Mouse (Mus musculus) limb, embryonic 14.5 days (tissue): Measurements from ENCODE around the gene Utp4. TPM values are rescaled to one million over a fixed set of nuclear protein-coding genes. Genes with fewer than 3 reads are reported as not detected.
"Not testable (repeated sequence)": the region's sequence is repeated elsewhere in the genome, so short reads cannot be mapped to it uniquely, and the experiment has no call there.

Experiments
- ATAC-seq: fragments of 200-750 bp; cut with Nextera tagmentation; 2 replicates; pipeline ENCODE4 v1.8.0; 2017; ENCODE audit warnings: low read depth, moderate number of reproducible peaks, moderate TSS enrichment; ENCODE audit not compliant: low FRiP score
- DNase-seq: peaks from one replicate; pipeline ENCODE4 v3.0.0-alpha.2; 2015; ENCODE audit warnings: low spot score
- H3K27ac ChIP-seq: fragments of 300-500 bp; sonication (generic); replicated peaks from 2 replicates; pipeline ENCODE4 v1.5.1; 2014; ENCODE audit warnings: low read depth, mild to moderate bottlenecking, low read length, moderate library complexity, mixed read lengths
- H3K27me3 ChIP-seq: fragments of 300-500 bp; sonication (generic); 2 replicates; pipeline ENCODE4 v1.6.1; 2014; ENCODE audit warnings: low read length, mixed read lengths; ENCODE audit not compliant: control insufficient read depth, insufficient read depth
- H3K36me3 ChIP-seq: fragments of 300-500 bp; sonication (generic); 2 replicates; pipeline ENCODE4 v1.6.1; 2014; ENCODE audit warnings: mild to moderate bottlenecking, low read length, moderate library complexity, mixed read lengths; ENCODE audit not compliant: control insufficient read depth, insufficient read depth
- H3K4me1 ChIP-seq: fragments of 300-500 bp; sonication (generic); 2 replicates; pipeline ENCODE4 v1.6.1; 2014; ENCODE audit warnings: antibody characterized with exemption, low read length, mixed read lengths; ENCODE audit not compliant: control insufficient read depth, insufficient read depth
- H3K4me2 ChIP-seq: fragments of 300-500 bp; sonication (generic); replicated peaks from 2 replicates; pipeline ENCODE4 v1.6.1; 2014; ENCODE audit warnings: low read depth, mild to moderate bottlenecking, low read length, moderate library complexity; ENCODE audit not compliant: severe bottlenecking
- H3K4me3 ChIP-seq: fragments of 300-500 bp; sonication (generic); replicated peaks from 2 replicates; pipeline ENCODE4 v1.5.1; 2014; ENCODE audit warnings: low read length
- H3K9ac ChIP-seq: fragments of 300-500 bp; sonication (generic); 2 replicates; pipeline ENCODE4 v1.6.1; 2014; ENCODE audit warnings: mild to moderate bottlenecking, low read depth, low read length, moderate library complexity; ENCODE audit not compliant: severe bottlenecking
- H3K9me3 ChIP-seq: fragments of 300-500 bp; sonication (generic); 2 replicates; pipeline ENCODE4 v1.6.1; 2016; ENCODE audit warnings: low read length; ENCODE audit not compliant: control insufficient read depth
- POLR2A ChIP-seq: fragments of 200-500 bp; IDR thresholded peaks from 2 replicates; pipeline ENCODE4 v1.8.0; 2012; ENCODE audit warnings: inconsistent platforms, mild to moderate bottlenecking, moderate library complexity, borderline replicate concordance; ENCODE audit not compliant: insufficient read depth, insufficient read length; ENCODE audit errors: extremely low read depth
- WGBS: fragments of 180-500 bp; shearing (Covaris S2); extraction: QIAGEN DNeasy Blood & Tissue Kit; methylation state at CpG from one replicate; pipeline ENCODE4 v1.1.7; 2014; 5-methylcytosine and 5-hydroxymethylcytosine counted together
- polyA plus RNA-seq, 2 experiments: library from polyadenylated mRNA; depleted of rRNA in 1 of 2; stranded (reverse) in 1 of 2; unstranded in 1 of 2; fragments of >200 nt; fragmentation: Nextera tagmentation in 1 of 2; extraction: Ambion mirVana in 1 of 2; gene quantifications; 2 replicates each; pipeline versions ENCODE4 v1.2.1 to v1.2.3; 2012 to 2014

Gene Utp4
- polyA plus RNA-seq, 2 experiments, result 53.3 to 61.9 TPM

- no peak overlapping the region for H3K27ac ChIP-seq
- peak overlapping the region; percentile 52 for H3K4me3 ChIP-seq
- ATAC-seq, result no peak
- H3K27me3 ChIP-seq, result peaks cover 41% of the 10 kb centered on the region
- WGBS, result 10% methylated on average over 8 of the region's 8 CpGs
- H3K4me2 ChIP-seq, result peak overlapping the region; percentile 97
- no peak for DNase-seq
- peaks cover 23% of the 10 kb centered on the region for H3K36me3 ChIP-seq
- peaks cover 17% of the 10 kb centered on the region for H3K4me1 ChIP-seq
- 0 out of 2 replicates have a peak overlapping the region, but pooled peaks have one; percentile 3 for H3K9ac ChIP-seq
- H3K9me3 ChIP-seq, result no peaks in the 10 kb centered on the region
- TF ChIP-seq POLR2A, result no peak
Measured at GRCm38 (mm10) chr8:106872454-106873034, 20.9 kb upstream of the Utp4 start.

GRCm38 (mm10) chr8:106880121-106880707 lies 13.2 kb upstream of the Utp4 start:
- Histone ChIP-seq H3K4me3 (no peak overlapping the region), H3K4me2 (no peak overlapping the region), H3K4me1 (no peaks in the 10 kb centered on the region), H3K9me3 (no peaks in the 10 kb centered on the region), H3K27ac (no peak overlapping the region), H3K27me3 (no peaks in the 10 kb centered on the region), H3K36me3 (peaks cover 88% of the 10 kb centered on the region), H3K9ac (no peak overlapping the region)
- no peak for ATAC-seq
- 89% methylated on average over 8 of the region's 8 CpGs for WGBS
- DNase-seq, result no peak
- TF ChIP-seq POLR2A, result no peak

- ATAC-seq, H3K9ac ChIP-seq, H3K27me3 ChIP-seq, DNase-seq, H3K27ac ChIP-seq, H3K4me1 ChIP-seq, H3K4me2 ChIP-seq, H3K4me3 ChIP-seq, H3K9me3 ChIP-seq: not testable (repeated sequence)
- H3K36me3 ChIP-seq, result peaks cover 74% of the 10 kb centered on the region
- WGBS, result 95% methylated on average over 10 of the region's 11 CpGs
Measured at GRCm38 (mm10) chr8:106884094-106884493, 9.3 kb upstream of the Utp4 start.

- H3K4me1 ChIP-seq, ATAC-seq, H3K4me3 ChIP-seq, H3K4me2 ChIP-seq, DNase-seq, H3K27ac ChIP-seq, H3K9ac ChIP-seq, H3K27me3 ChIP-seq, H3K9me3 ChIP-seq: not testable (repeated sequence)
- WGBS, result 90% methylated on average over 4 of the region's 4 CpGs
- peaks cover 69% of the 10 kb centered on the region for H3K36me3 ChIP-seq
Measured at GRCm38 (mm10) chr8:106884826-106885400, 8.5 kb upstream of the Utp4 start.

- Histone ChIP-seq H3K4me2 (no peak overlapping the region), H3K9ac (no peak overlapping the region), H3K9me3 (no peaks in the 10 kb centered on the region), H3K27me3 (no peaks in the 10 kb centered on the region), H3K36me3 (peaks cover 46% of the 10 kb centered on the region), H3K4me3 (no peak overlapping the region), H3K4me1 (peaks cover 8% of the 10 kb centered on the region; the same call in 1 of the 2 replicates), H3K27ac (no peak overlapping the region)
- DNase-seq (peak; percentile 89), ATAC-seq (peak; percentile 75)
- TF ChIP-seq POLR2A, result no peak
- 46% methylated on average over 5 of the region's 5 CpGs for WGBS
Measured at GRCm38 (mm10) chr8:106887336-106888189, 5.9 kb upstream of the Utp4 start.
